Mouse (Mus musculus): Measurements from ENCODE around the gene Cyp2b13. TPM values are rescaled to one million over a fixed set of nuclear protein-coding genes. Genes with fewer than 3 reads are reported as not detected.
"Not testable (repeated sequence)": the region's sequence is repeated elsewhere in the genome, so short reads cannot be mapped to it uniquely, and the experiment has no call there.

Cyp2b13 gene
- polyA plus RNA-seq (2015; fragmentation: Nextera tagmentation; extraction: Ambion mirVana), result not detected in 2 replicates

- H3K27ac ChIP-seq; H3K27me3 ChIP-seq; H3K4me1 ChIP-seq; ATAC-seq (ENCODE audit: borderline replicate concordance, extremely low read depth, low FRiP score, low TSS enrichment); H3K9ac ChIP-seq; H3K36me3 ChIP-seq; H3K4me3 ChIP-seq; H3K9me3 ChIP-seq; H3K4me2 ChIP-seq: not testable (repeated sequence)
- WGBS, result 79% methylated on average over 2 of the region's 2 CpGs
Measured at GRCm38 (mm10) chr7:26061197-26061596, at the start of gene Cyp2b13. Cyp2b13 (plus strand) TSS chr7:26061497.

- not testable (repeated sequence) for H3K4me3 ChIP-seq; H3K9ac ChIP-seq; H3K4me2 ChIP-seq; H3K9me3 ChIP-seq; H3K27ac ChIP-seq; H3K36me3 ChIP-seq; H3K27me3 ChIP-seq; ATAC-seq (ENCODE audit: borderline replicate concordance, extremely low read depth, low FRiP score, low TSS enrichment); H3K4me1 ChIP-seq
- WGBS, result 88% methylated on average over 1 of the region's 3 CpGs
Measured at GRCm38 (mm10) chr7:26019814-26020332, 41.4 kb upstream of the Cyp2b13 start.

DNA sequence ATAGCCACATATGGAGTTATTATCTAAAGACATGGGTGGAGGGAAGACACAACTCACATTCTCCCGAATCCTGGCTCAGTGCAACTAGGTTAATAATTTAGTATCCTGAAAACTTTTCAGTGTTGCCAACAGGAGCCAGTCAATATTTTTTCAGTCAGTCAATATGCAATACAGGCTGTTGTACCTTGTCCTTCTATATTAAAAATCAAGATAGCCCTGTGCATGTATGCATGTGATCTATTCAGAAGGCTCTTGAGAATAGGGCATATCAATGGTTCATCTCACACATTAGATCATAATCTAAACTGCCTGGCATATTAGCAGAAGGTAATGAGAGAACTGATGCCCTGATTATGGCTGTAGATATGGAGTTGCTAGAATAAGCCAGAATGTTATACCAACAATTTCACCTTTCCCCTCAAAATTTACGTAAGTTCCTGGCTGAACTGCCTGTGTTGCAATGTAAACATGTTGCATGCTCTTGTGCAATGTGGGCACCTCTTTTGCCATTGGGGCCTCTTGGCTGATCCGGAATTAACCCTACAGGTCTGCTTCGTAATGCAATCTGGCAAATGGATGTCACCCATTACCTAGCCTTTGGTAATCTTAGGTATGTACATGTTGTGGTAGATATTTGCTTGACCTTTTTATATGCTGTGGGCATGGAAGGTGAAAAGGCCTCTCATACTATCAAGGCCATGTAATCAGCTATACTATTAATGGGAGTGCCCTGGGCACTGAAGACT, 6.2 kb upstream of the Cyp2b13 start:
- 81% methylated on average over 4 of the region's 4 CpGs for WGBS
- H3K4me1 ChIP-seq; H3K4me2 ChIP-seq; H3K27me3 ChIP-seq; H3K4me3 ChIP-seq; ATAC-seq (ENCODE audit: borderline replicate concordance, extremely low read depth, low FRiP score, low TSS enrichment); H3K27ac ChIP-seq; H3K9me3 ChIP-seq; H3K9ac ChIP-seq; H3K36me3 ChIP-seq: not testable (repeated sequence)

GRCm38 (mm10) chr7:26071677-26072076, 10.4 kb downstream of the Cyp2b13 start:
- H3K9me3 ChIP-seq; H3K4me1 ChIP-seq; H3K4me2 ChIP-seq; H3K4me3 ChIP-seq; H3K36me3 ChIP-seq; H3K27ac ChIP-seq; H3K9ac ChIP-seq; ATAC-seq (ENCODE audit: borderline replicate concordance, extremely low read depth, low FRiP score, low TSS enrichment); H3K27me3 ChIP-seq: not testable (repeated sequence)
- WGBS, result 48% methylated on average over 29 of the region's 29 CpGs

DNA sequence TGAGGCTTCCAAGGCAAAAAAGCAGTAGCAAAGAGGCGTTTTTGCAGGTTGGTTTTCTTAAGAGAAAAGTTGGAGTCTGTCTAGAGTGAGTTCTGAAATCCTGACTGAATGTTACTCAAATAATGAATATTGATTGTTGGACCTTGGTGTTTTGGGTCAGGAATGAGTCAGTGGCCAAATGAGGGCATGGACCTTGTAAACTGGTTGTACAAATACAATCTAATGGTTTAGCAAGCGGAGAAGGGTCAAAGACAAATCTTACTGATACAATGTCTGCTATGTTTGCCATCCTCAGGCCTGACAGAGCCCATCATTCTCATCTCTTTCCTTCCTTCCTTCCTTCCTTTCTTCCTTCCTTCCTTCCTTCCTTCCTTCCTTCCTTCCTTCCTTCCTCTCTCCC, 21.3 kb downstream of the Cyp2b13 start:
- ATAC-seq (ENCODE audit: borderline replicate concordance, extremely low read depth, low FRiP score, low TSS enrichment), result no peak
- H3K4me2 ChIP-seq, result no peak overlapping the region
- H3K4me3 ChIP-seq, result no peak overlapping the region
- 54% methylated on average over 2 of the region's 2 CpGs for whole genome bisulfite sequencing
- no peaks in the 10 kb centered on the region for H3K27me3 ChIP-seq
- no peaks in the 10 kb centered on the region for H3K36me3 ChIP-seq
- H3K4me1 ChIP-seq, result no peaks in the 10 kb centered on the region
- H3K27ac ChIP-seq, result no peak overlapping the region
- H3K9me3 ChIP-seq, result no peaks in the 10 kb centered on the region
- H3K9ac ChIP-seq, result no peak overlapping the region

DNA sequence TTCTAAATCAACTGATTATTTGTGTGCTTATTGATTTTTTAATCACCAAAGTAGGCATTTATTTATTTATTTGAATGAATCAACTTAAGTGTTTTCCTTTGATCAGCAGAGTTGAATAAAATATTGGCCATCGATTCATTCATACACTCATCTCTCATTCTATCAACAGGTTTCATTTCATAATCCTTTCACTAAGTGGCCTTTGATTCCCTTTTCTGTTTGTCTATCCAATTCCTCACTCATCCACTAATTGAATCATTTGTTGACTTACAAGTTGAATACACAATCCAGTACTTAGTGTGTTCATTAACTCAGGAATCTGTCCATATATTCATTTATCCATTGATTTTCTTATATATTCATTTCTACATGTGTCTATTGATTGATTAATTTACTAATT, 26.1 kb downstream of the Cyp2b13 start:
- H3K36me3 ChIP-seq, result no peaks in the 10 kb centered on the region
- no peaks in the 10 kb centered on the region for H3K9me3 ChIP-seq
- no peak overlapping the region for H3K4me2 ChIP-seq
- H3K27me3 ChIP-seq, result no peaks in the 10 kb centered on the region
- no peaks in the 10 kb centered on the region for H3K4me1 ChIP-seq
- no peak for ATAC-seq (ENCODE audit: borderline replicate concordance, extremely low read depth, low FRiP score, low TSS enrichment)
- no peak overlapping the region for H3K9ac ChIP-seq
- 93% methylated on average over 1 of the region's 1 CpGs for WGBS
- no peak overlapping the region for H3K4me3 ChIP-seq
- H3K27ac ChIP-seq, result no peak overlapping the region

DNA sequence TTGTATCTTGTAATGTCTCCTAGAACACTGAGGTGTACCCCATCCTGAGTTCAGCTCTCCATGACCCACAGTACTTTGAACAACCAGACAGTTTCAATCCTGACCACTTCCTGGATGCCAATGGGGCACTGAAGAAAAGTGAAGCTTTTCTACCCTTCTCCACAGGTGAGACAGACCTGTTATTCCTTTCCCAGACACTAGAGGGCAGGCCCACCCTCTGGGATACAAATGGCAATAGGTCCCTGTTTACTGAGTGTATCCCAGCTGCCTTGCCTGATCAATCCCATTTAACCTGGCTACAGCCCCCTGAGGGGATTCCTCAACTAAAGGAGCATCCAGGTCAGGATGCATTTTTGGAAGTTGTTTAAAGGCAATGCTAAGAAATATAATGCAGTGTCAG, 27.3 kb downstream of the Cyp2b13 start:
- ATAC-seq (ENCODE audit: borderline replicate concordance, extremely low read depth, low FRiP score, low TSS enrichment); H3K27ac ChIP-seq; H3K4me1 ChIP-seq; H3K4me3 ChIP-seq; H3K9ac ChIP-seq; H3K4me2 ChIP-seq; H3K9me3 ChIP-seq; H3K36me3 ChIP-seq; H3K27me3 ChIP-seq: not testable (repeated sequence)

DNA sequence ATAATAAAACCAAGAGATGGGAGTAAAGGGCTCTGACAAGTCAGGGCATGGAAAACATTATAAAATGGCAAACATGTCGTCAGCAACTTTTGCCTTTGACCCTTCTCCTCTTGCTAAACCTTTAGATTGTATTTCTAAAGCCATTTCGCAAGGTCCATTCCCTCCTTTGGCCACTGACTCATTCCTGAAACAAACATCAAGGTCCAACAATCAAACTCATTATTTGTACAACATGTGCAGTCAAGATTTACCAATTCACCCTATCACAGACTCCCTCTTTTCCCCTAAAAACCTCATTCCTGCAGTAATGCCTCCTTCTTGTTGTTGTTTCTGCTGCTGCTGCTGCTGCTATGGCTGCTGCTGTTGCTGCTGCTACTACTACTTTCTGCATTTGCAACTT, 78.3 kb downstream of the Cyp2b13 start:
- not testable (repeated sequence) for H3K4me2 ChIP-seq; ATAC-seq (ENCODE audit: borderline replicate concordance, extremely low read depth, low FRiP score, low TSS enrichment)
- WGBS, result no CpG with 5 or more reads among the region's 2 CpGs

DNA sequence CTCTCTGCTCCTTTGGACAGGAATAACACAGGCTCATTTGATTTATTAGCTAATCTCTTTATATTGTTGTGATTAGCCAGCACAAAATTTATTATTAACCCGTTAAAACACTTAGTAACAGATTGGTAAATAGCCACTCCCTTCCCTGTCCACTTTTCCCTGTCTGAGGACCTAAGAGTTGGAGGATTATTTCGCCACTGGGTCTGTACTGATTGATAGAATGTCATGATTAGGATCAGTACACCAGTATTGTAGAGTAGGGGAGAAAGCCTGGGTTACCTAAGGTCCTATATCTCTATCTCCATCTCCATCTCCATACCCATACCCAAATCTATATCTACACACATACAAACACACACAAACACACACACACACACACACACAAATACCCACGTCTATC, 82.4 kb downstream of the Cyp2b13 start:
- H3K4me2 ChIP-seq; H3K9me3 ChIP-seq; H3K4me1 ChIP-seq; ATAC-seq (ENCODE audit: borderline replicate concordance, extremely low read depth, low FRiP score, low TSS enrichment); H3K4me3 ChIP-seq; H3K27me3 ChIP-seq; H3K36me3 ChIP-seq; H3K9ac ChIP-seq; H3K27ac ChIP-seq: not testable (repeated sequence)
- no CpG with 5 or more reads among the region's 3 CpGs for WGBS

More for the DNA sequence above, 78.3 kb downstream of the Cyp2b13 start:
- not testable (repeated sequence) for H3K36me3 ChIP-seq, H3K4me1 ChIP-seq, H3K9ac ChIP-seq, H3K9me3 ChIP-seq, H3K27ac ChIP-seq, H3K4me3 ChIP-seq, H3K27me3 ChIP-seq

Other genes starting within 250 kb of the Cyp2b13 start
- gene Cyp2s1, start 244.6 kb upstream of the Cyp2b13 start, polyA plus RNA-seq (2015; fragmentation: Nextera tagmentation; extraction: Ambion mirVana), result 10.7 and 11.4 TPM in 2 replicates
- 0.35 and 0.59 TPM in 2 replicates for gene Cyp2b10, start 163.9 kb upstream of the Cyp2b13 start, polyA plus RNA-seq (2015; fragmentation: Nextera tagmentation; extraction: Ambion mirVana)
- not detected in 2 replicates for gene Cyp2b9, start 111.9 kb downstream of the Cyp2b13 start, polyA plus RNA-seq (2015; fragmentation: Nextera tagmentation; extraction: Ambion mirVana)
- not detected in 2 replicates for gene Vmn1r184, start 198.8 kb downstream of the Cyp2b13 start, polyA plus RNA-seq (2015; fragmentation: Nextera tagmentation; extraction: Ambion mirVana)
- not detected in 2 replicates for gene Cyp2a4, start 245.7 kb downstream of the Cyp2b13 start, polyA plus RNA-seq (2015; fragmentation: Nextera tagmentation; extraction: Ambion mirVana)

All from lung, embryonic 15.5 days (tissue).